Mouse (Mus musculus) megakaryocyte, adult 5-6 weeks (primary cell): ENCODE measurements around the gene Samt2. TPM values are rescaled to one million over a fixed set of nuclear protein-coding genes. Genes with fewer than 3 reads are reported as not detected.
"Not testable (repeated sequence)": the region's sequence is repeated elsewhere in the genome, so short reads cannot be mapped to it uniquely, and the experiment has no call there.

Source experiments
- ATAC-seq: 2 replicates; pipeline ENCODE4 v1.8.0; 2016; ENCODE audit warnings: mild to moderate bottlenecking, inconsistent platforms; ENCODE audit not compliant: poor library complexity, severe bottlenecking
- total RNA-seq, 2 experiments: library from RNA; stranded (forward) in 1 of 2; stranded (reverse) in 1 of 2; fragments of 153-499, 151-499 nt in 1 of 2; fragments of 221-1000, 200-1000 nt in 1 of 2; gene quantifications; 2 replicates each; pipeline versions ENCODE4 v1.2.3 to v1.2.4; 2015 to 2017

The Samt2 gene
- not detected in 2 replicates for total RNA-seq (2015)
- not detected in 2 replicates for total RNA-seq (2017)

- not testable (repeated sequence) for ATAC-seq
Measured at GRCm38 (mm10) chrX:154579260-154579659, at the start of gene Samt2. Gene Samt2, minus strand, starts transcription at chrX:154579360.

Other genes starting within 250 kb of the Samt2 start
- gene 4930524N10Rik, start 236.0 kb downstream of the Samt2 start, total RNA-seq (2015): not detected in 2 replicates
- gene 4930524N10Rik, start 236.0 kb downstream of the Samt2 start, total RNA-seq (2017): not detected in 2 replicates
- not detected in 2 replicates for gene Samt4, start 97.4 kb downstream of the Samt2 start, total RNA-seq (2015)
- not detected in 2 replicates for gene Samt4, start 97.4 kb downstream of the Samt2 start, total RNA-seq (2017)